Mouse (Mus musculus) stomach, embryonic 14.5 days (tissue): Measurements from ENCODE around the gene Asic4. TPM values are rescaled to one million over a fixed set of nuclear protein-coding genes. Genes with fewer than 3 reads are reported as not detected.

Source experiments
- ATAC-seq: fragments of 200-750 bp; cut with Nextera tagmentation; 2 replicates; pipeline ENCODE4 v1.8.0; 2017; ENCODE audit warnings: low read depth, moderate TSS enrichment; ENCODE audit not compliant: insufficient number of reproducible peaks, insufficient read depth, low FRiP score
- H3K27ac ChIP-seq: fragments of 300-500 bp; sonication (generic); 2 replicates; pipeline ENCODE4 v1.5.1; 2014; ENCODE audit warnings: mild to moderate bottlenecking, low read length, moderate library complexity, mixed read lengths
- H3K27me3 ChIP-seq: fragments of 300-500 bp; sonication (generic); 2 replicates; pipeline ENCODE4 v1.6.1; 2014; ENCODE audit warnings: low read length, control low read depth, mixed read lengths; ENCODE audit not compliant: control insufficient read depth, insufficient read depth
- H3K36me3 ChIP-seq: fragments of 300-500 bp; sonication (generic); 2 replicates; pipeline ENCODE4 v1.6.1; 2014; ENCODE audit warnings: mild to moderate bottlenecking, control low read depth, low read length, moderate library complexity, mixed read lengths; ENCODE audit not compliant: control insufficient read depth, insufficient read depth
- H3K4me1 ChIP-seq: fragments of 300-500 bp; sonication (generic); 2 replicates; pipeline ENCODE4 v1.6.1; 2014; ENCODE audit warnings: low read length, control low read depth, mixed read lengths; ENCODE audit not compliant: control insufficient read depth, insufficient read depth
- H3K4me2 ChIP-seq: fragments of 300-500 bp; sonication (generic); replicated peaks from 2 replicates; pipeline ENCODE4 v1.6.1; 2014; ENCODE audit warnings: low read depth, low read length, control low read depth
- H3K4me3 ChIP-seq: fragments of 300-500 bp; sonication (generic); 2 replicates; pipeline ENCODE4 v1.5.1; 2014; ENCODE audit warnings: low read depth, low read length, control low read depth
- H3K9ac ChIP-seq: fragments of 300-500 bp; sonication (generic); replicated peaks from 2 replicates; pipeline ENCODE4 v1.6.1; 2014; ENCODE audit warnings: low read depth, mild to moderate bottlenecking, control low read depth, low read length, moderate library complexity, mixed read lengths
- H3K9me3 ChIP-seq: fragments of 300-500 bp; sonication (generic); 2 replicates; pipeline ENCODE4 v1.6.1; 2016; ENCODE audit warnings: low read depth, low read length, control low read depth; ENCODE audit not compliant: control insufficient read depth
- WGBS: fragments of 180-500 bp; shearing (Covaris S2); extraction: QIAGEN DNeasy Blood & Tissue Kit; methylation state at CpG from one replicate; pipeline ENCODE4 v1.1.7; 2014; 5-methylcytosine and 5-hydroxymethylcytosine counted together
- polyA plus RNA-seq: library from polyadenylated mRNA; unstranded; fragments of >200 nt; fragmentation: Nextera tagmentation; extraction: Ambion mirVana; gene quantifications from 2 replicates; pipeline ENCODE4 v1.2.1, GENCODE M21; 2014

Gene Asic4
- polyA plus RNA-seq, 1 experiment from 2014 or later, result 0.16 TPM

DNA sequence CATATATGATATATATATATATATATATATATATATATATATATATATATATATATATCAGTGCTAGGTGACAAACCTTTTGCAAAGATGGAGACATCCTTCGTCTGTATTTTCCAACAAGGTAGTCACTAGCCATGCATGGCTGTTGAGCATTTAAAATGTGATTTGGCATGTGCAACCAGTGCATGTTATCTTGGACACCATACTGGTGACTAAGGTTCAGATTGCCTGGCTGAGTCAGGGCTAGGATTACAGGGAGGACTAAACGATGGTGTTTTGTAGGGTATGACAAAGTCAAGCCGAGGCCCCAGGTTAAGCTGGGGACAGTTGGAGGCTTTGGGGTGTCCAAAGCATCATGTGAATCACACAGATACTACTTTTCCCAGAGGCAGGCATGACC is 5.2 kb downstream of the Asic4 start:
- no peak overlapping the region for H3K27ac ChIP-seq
- WGBS, result 68% methylated on average over 3 of the region's 3 CpGs
- H3K9me3 ChIP-seq, result no peaks in the 10 kb centered on the region
- no peaks in the 10 kb centered on the region for H3K36me3 ChIP-seq
- H3K4me2 ChIP-seq, result no peak overlapping the region
- ATAC-seq, result no peak
- no peak overlapping the region for H3K4me3 ChIP-seq
- H3K9ac ChIP-seq, result no peak overlapping the region
- peaks cover 26% of the 10 kb centered on the region for H3K4me1 ChIP-seq
- H3K27me3 ChIP-seq, result peaks cover 14% of the 10 kb centered on the region

DNA sequence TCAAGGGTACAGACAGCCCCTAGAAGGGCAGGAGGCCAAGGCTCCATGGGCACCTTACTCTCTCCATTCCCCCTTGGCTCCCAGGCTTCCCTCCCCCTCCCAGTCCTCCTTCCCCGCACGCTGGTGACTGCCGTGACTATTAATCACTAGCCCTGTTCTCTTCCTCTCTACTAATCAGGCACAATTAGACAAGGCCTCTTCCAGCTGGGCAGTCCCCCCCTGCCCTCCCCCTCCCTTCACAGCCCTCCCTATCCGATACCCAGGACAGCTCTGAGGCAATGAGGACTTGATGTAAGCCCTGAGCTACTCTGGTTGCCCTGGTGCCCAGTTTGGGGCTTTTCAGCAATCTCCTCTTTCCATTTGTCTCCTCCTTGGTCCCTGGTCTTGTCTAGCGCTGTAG is 5.7 kb downstream of the Asic4 start:
- Histone ChIP-seq H3K4me3 (no peak overlapping the region), H3K9ac (no peak overlapping the region), H3K9me3 (no peaks in the 10 kb centered on the region), H3K27ac (no peak overlapping the region), H3K4me2 (no peak overlapping the region), H3K27me3 (peaks cover 9% of the 10 kb centered on the region), H3K4me1 (peaks cover 21% of the 10 kb centered on the region), H3K36me3 (no peaks in the 10 kb centered on the region)
- 34% methylated on average over 5 of the region's 5 CpGs for whole genome bisulfite sequencing
- ATAC-seq, result no peak

DNA sequence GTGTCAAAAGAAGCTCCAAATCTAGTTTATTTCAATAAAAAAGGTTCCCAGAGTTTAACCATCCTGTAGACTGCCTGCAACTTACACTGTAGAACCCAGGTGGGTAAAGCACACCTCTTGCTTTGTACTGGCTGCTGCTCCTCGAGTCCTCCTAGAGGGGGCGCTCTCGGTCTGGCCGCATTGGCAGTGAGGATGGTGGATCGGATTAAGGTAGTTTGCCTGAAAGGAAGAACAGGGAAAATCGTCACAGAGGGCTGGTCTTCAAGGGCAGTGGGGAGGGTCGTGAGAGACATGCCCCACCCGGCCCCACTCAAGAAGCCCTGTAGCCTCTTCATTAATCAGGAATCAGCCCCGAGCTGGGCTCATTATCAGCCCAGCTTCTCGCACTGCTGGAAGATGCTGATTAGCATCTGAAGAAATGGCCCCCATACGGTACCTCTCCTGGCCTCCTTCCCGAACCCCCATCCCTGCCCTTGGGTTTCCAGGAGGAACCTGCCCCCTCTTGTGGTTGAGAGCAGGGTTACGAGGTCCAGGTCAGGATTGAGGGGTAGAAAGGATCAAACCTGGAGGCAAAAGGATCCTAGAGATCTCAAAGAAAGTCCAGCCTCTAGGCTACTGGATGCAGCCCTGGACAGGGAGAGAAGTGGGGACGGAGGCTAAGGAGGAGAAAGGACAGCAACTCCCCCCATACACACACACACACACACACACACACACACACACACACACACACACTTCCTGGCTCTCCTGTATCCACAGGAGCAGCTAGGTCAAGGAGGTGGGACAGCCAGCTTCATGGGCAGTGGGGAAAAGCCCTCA is 6.7 kb downstream of the Asic4 start:
- Histone ChIP-seq H3K9me3 (no peaks in the 10 kb centered on the region), H3K4me3 (no peak overlapping the region), H3K27ac (no peak overlapping the region), H3K27me3 (0 out of 2 replicates have a peak, but pooled peaks cover 2% of the 10 kb centered on the region), H3K4me2 (no peak overlapping the region), H3K36me3 (no peaks in the 10 kb centered on the region), H3K9ac (no peak overlapping the region), H3K4me1 (peaks cover 17% of the 10 kb centered on the region)
- WGBS, result 16% methylated on average over 14 of the region's 14 CpGs
- no peak for ATAC-seq

DNA sequence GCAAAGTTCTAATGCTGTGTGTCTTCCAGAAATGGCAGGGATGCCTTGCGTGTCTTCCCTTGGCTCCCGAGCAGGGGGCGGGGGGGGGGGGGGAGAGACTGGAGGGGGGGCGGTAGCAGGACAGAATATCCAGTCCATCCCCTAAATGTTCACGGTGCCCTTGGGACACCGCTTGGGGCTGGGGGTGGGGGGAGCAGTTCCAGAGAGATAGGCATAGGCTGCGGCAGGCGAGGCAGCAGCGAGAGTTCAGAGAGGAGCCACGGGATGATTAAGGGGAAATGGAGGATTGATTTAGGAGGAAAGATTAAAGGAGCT is 7.4 kb downstream of the Asic4 start:
- Histone ChIP-seq H3K9ac (no peak overlapping the region), H3K36me3 (no peaks in the 10 kb centered on the region), H3K4me3 (no peak overlapping the region), H3K27ac (no peak overlapping the region), H3K27me3 (0 out of 2 replicates have a peak, but pooled peaks cover 2% of the 10 kb centered on the region), H3K9me3 (no peaks in the 10 kb centered on the region), H3K4me1 (peaks cover 17% of the 10 kb centered on the region), H3K4me2 (no peak overlapping the region; the same call in 1 of the 2 replicates)
- ATAC-seq, result peak; percentile 4; the same call in 1 of the 2 replicates
- 10% methylated on average over 9 of the region's 10 CpGs for WGBS

DNA sequence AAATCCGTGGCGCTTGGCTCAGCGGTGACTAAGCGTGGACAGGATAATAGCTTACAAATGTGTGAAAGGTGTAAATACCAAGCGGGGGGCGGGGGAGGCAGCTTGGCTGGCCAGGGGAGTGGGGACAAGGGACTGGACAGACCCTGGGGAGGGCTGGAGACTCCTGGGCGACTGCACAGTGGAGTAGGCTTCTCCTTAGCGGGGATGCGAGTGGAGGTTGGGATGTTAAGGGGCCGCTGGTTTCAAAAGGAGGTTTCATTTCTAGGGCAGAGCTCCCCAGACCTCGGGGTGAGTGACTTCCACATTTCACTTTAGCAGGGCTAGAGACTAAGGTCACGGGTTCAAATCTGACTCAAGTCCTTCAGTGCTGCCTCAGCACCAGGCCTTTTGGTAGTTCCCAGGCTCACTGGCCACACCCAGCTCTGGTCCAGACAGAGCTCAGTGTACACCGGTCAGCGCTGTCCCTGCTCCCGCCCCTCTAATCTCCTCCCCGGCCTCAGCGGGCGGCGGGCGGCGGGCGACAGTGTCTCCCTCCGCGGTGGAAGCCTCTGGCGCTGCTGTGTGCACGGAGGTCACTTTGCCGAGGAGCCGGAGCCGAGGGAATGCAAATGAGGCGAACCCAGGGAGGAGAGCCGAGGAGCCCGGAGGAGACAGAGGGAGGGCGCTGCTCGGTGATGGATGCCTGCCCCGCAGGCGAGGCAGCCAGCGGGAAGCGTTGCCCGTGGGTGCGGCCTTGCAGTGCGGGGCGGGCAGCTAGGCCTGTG is 8.0 kb downstream of the Asic4 start:
- ATAC-seq, result peak; percentile 73
- H3K36me3 ChIP-seq, result no peaks in the 10 kb centered on the region
- 2% methylated on average over 42 of the region's 42 CpGs for whole genome bisulfite sequencing
- peak overlapping the region; percentile 59 for H3K4me2 ChIP-seq
- no peak overlapping the region; the same call in 1 of the 2 replicates for H3K9ac ChIP-seq
- H3K4me1 ChIP-seq, result peaks cover 17% of the 10 kb centered on the region
- H3K9me3 ChIP-seq, result no peaks in the 10 kb centered on the region
- 0 out of 2 replicates have a peak, but pooled peaks cover 2% of the 10 kb centered on the region for H3K27me3 ChIP-seq
- peak overlapping the region; percentile 46; the same call in 1 of the 2 replicates for H3K27ac ChIP-seq
- H3K4me3 ChIP-seq, result peak overlapping the region; percentile 30

DNA sequence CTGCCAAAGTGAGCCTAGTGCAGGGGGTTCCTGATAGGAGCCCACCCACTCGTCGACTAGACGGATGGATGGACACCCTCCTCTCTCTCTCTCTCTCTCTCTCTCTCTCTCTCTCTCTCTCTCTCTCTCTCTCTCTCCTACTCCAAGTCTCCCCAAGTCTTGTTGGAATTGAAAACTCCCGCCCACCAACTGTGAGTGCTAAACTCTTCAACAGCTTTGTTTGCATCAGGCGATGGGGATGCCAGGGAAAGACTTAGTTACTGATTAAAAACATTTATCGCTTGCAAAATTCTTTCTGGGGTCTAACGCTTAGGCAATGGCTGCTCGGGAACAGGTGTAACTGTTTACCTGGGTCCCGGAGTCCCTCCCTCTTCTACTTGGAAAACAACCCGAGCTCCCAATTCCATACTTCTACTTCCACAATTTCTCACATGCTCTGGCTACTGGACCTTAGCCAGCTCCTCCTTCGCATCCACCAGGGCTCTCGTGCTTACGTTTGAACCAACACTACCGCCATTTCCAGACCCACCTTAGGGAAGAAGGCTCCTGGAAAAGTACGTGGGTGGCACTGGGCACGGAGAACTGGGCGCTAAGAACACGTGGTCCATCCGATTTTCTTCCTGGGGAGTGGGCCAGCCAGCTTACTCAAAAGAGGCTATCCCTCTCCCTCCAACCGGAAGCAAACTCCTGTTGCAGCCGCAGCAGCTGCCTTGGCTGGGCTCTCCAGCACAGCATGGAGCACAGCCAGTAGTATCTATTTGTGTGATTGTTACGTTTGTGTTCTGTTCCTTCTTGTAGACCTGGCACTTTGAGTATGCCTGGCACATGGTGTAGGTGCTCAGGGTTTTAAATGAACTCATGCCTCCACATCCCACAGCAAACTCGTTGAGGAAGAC is 8.8 kb downstream of the Asic4 start:
- no peaks in the 10 kb centered on the region for H3K27me3 ChIP-seq
- H3K9ac ChIP-seq, result no peak overlapping the region; the same call in 1 of the 2 replicates
- peak overlapping the region; percentile 46; the same call in 1 of the 2 replicates for H3K27ac ChIP-seq
- peaks cover 17% of the 10 kb centered on the region for H3K4me1 ChIP-seq
- peak overlapping the region; percentile 30 for H3K4me3 ChIP-seq
- H3K36me3 ChIP-seq, result no peaks in the 10 kb centered on the region
- ATAC-seq, result peak; percentile 31; the same call in 1 of the 2 replicates
- WGBS, result 12% methylated on average over 23 of the region's 23 CpGs
- H3K4me2 ChIP-seq, result peak overlapping the region; percentile 59
- no peaks in the 10 kb centered on the region for H3K9me3 ChIP-seq

DNA sequence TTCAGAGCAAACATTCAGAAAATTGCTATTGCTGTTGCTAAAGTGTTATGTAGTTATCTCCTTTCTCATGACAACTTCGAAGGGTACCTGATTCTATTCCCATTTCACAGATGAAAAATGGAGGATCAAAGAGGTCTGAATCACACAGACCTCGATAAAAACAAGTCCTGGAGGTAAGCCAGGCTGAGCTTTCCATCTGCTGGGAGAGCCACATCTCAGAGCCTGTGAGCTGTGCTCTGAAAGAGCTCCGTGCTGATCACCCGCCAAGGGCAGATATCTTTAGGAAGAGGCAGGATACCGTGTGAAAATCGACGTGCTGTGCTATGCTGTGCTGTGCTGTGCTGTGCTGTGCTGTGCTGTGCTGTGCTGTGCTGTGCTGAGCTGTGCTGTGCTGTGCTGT is 10.1 kb downstream of the Asic4 start:
- Histone ChIP-seq H3K27ac (no peak overlapping the region), H3K4me3 (no peak overlapping the region), H3K27me3 (no peaks in the 10 kb centered on the region), H3K9me3 (no peaks in the 10 kb centered on the region), H3K4me1 (peaks cover 17% of the 10 kb centered on the region), H3K4me2 (no peak overlapping the region), H3K36me3 (no peaks in the 10 kb centered on the region), H3K9ac (no peak overlapping the region)
- no peak for ATAC-seq
- 62% methylated on average over 7 of the region's 7 CpGs for WGBS

DNA sequence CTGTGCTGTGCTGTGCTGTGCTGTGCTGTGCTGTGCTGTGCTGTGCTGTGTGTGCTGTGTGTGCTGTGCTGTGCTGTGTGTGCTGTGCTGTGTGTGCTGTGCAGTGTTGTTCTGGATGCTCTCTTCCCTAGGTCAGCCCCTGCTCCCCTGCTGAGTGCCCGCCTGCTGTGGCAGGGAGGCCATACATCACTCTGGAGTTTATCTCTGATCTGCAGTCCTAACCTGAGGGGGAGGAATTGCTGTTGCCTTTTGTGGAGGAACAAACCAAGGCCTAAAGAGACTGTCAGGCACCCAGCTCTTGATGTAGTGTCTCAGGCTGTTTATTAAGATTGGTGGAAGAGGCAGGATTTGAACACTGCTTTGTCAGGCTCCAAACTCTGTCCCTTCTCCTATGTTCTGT is 12.4 kb downstream of the Asic4 start:
- no peak for ATAC-seq
- H3K36me3 ChIP-seq, result no peaks in the 10 kb centered on the region
- no peaks in the 10 kb centered on the region for H3K9me3 ChIP-seq
- WGBS, result 43% methylated on average over 1 of the region's 1 CpGs
- no peaks in the 10 kb centered on the region for H3K27me3 ChIP-seq
- no peak overlapping the region for H3K4me2 ChIP-seq
- H3K4me3 ChIP-seq, result no peak overlapping the region
- H3K27ac ChIP-seq, result no peak overlapping the region
- no peak overlapping the region for H3K9ac ChIP-seq
- peaks cover 11% of the 10 kb centered on the region for H3K4me1 ChIP-seq
